Mouse (Mus musculus) heart, postnatal 0 days (tissue): Measurements from ENCODE around the gene Ifih1.

ENCODE experiments used
- CTCF ChIP-seq: IDR thresholded peaks from 2 replicates; pipeline ENCODE4 v1.5.1; 2016; ENCODE audit warnings: antibody characterized with exemption, control low read depth, low read depth
- EP300 ChIP-seq: IDR thresholded peaks from 2 replicates; pipeline ENCODE4 v1.6.1; 2016; ENCODE audit warnings: antibody characterized with exemption, low read depth

GRCm38 (mm10) chr2:62623024-62623441 is 23.0 kb downstream of the Ifih1 start:
- TF ChIP-seq CTCF (no peak), EP300 (no peak)
